Mouse (Mus musculus) retina, postnatal 7 days (tissue): ENCODE results near the gene Pdzd2.

Source experiments
- DNase-seq: peaks from one replicate; pipeline ENCODE4 v3.0.0-alpha.2; 2012; ENCODE audit warnings: low read depth, low spot score

The Pdzd2 gene

DNA sequence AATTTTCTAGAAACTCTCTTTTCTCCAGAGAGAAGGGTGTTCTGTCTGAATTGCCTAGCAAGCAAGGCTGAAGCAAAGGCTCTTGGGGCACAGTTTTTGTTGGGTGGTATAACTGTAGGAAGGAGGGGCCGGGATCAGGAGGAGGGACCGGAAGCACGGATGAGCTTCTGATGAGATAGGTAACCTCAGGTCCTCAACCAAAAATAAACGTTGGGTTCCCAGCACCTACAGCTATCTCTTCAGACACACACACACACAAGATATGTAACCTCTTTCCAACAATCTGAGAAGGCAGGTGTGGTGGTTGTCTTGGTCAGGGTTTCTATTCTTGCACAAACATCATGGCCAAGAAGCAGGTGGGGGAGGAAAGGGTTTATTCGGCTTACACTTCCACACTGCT lies 422.4 kb downstream of the Pdzd2 start:
- no peak for DNase-seq

DNA sequence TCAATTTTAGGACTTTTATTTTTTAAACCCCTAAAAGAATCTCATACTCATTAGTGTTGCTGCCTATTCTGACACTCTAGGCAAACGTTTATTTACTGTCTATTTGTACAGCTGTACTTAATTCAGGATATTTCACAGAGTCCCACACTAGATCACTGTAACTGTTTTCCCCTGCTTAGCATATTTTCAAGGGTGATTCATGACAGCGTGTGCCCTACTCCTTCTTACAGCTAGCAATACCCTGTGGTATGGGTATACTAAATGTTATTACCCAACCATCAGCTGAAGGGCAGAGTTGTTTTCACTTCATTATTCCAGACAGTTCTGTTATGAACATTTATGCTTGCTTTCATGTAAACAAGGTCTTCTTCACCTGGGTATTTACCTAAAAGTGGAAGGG lies 423.7 kb downstream of the Pdzd2 start:
- DNase-seq: no peak

DNA sequence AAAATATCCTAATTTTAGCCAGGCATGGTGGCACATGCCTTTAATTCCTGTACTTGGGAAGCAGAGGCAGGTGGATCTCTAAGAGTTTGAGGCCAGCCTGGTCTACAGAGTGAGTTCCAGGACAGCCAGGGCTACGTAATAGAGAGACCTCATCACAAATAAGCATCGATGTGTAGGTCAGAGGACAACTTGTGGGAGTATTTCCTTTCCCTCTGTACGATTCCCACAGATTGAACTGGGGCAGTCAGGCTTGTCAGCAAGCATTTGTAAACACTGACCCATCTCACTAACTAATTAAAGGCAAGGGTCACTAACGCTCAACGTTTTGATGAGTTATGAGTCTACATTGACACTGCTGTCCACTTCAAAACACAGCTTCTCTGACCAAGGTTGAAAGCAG lies 425.1 kb downstream of the Pdzd2 start:
- no peak for DNase-seq

DNA sequence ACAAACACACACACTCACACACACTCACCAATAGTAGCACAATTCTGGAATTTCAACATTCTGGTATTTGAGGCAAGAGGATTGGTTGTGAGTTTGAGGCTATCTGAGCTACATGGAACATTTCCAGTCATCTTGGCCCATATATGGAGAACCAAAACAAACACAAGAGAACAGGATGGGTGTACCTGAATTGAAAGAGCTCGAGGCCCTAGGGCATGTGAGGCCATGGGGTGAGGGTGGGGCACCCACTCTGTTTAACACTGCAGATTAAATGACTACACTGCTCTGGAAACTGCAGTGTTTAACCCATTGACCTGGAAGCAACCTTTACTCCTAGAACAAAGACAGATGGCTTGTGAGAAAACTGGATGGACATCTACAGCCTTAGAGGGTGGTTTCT lies 426.5 kb downstream of the Pdzd2 start:
- DNase-seq: no peak

DNA sequence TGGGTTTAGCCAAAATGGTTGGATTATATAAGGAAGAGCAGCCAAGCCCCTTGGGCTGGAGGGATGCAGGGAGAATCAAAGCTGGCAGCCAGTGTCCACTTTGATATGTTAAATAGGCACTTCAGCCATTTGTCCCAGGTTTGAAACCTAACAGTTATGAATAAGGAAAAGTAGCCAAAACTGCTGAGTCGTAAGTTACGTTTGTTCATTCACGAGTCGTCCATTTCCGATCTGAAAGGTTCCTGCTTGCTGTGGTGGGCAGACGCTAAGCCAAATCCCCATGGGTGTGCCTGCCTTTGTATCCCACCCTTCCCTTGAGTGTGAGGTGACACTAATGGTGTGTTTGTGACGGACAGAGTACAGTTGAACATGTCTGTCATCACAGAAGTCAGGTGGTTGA lies 428.3 kb downstream of the Pdzd2 start:
- DNase-seq: no peak

DNA sequence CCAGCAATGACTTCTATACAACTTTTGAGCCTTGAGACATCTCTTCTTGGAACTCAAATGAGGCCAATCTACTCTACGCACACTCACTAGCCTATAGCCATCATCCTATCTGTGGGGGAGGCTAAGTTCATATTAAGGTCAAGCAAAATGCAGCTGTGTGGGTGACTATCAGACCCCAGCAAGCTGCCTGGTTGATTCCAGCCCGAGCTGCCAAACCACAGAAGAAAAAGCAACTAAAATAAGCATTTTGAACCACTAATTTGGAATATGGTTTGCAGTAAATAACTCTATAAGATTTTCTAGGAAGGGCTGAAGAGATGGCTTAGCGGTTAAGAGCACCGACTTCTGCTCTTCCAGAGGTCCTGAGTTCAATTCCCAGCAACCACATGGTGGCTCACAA lies 429.0 kb downstream of the Pdzd2 start:
- DNase-seq: no peak
